Mouse (Mus musculus) kidney, postnatal 0 days (tissue): ENCODE measurements at regions not wholly inside any gene's neighbourhood (a gene's known extent, or its start where the extent isn't known, plus 50 kb on each side); places are given as distances from the start of the nearest gene placed in this dataset.
A peak's percentile ranks its signal among the peaks of the same experiment; 100 is the strongest.

ENCODE experiments used
- ATAC-seq: fragments of 200-750 bp; cut with Nextera tagmentation; replicated peaks from 2 replicates; pipeline ENCODE4 v1.8.0; 2017; ENCODE audit warnings: low read depth, moderate number of reproducible peaks, moderate TSS enrichment, moderate library complexity; ENCODE audit not compliant: low FRiP score
- DNase-seq: peaks from one replicate; pipeline ENCODE4 v3.0.0-alpha.2; 2016; ENCODE audit warnings: low spot score
- H3K27ac ChIP-seq: fragments of 300-500 bp; sonication (generic); 2 replicates; pipeline ENCODE4 v1.5.1; 2014; ENCODE audit warnings: mild to moderate bottlenecking
- H3K27me3 ChIP-seq: fragments of 300-500 bp; sonication (generic); 2 replicates; pipeline ENCODE4 v1.6.1; 2014; ENCODE audit warnings: low read length, mixed read lengths; ENCODE audit not compliant: insufficient read depth
- H3K36me3 ChIP-seq: fragments of 300-500 bp; sonication (generic); 2 replicates; pipeline ENCODE4 v1.6.1; 2014; ENCODE audit warnings: low read length, mixed read lengths; ENCODE audit not compliant: insufficient read depth
- H3K4me1 ChIP-seq: fragments of 300-500 bp; sonication (generic); replicated peaks from 2 replicates; pipeline ENCODE4 v1.6.1; 2014; ENCODE audit warnings: antibody characterized with exemption, low read length, mixed read lengths; ENCODE audit not compliant: insufficient read depth
- H3K4me2 ChIP-seq: fragments of 300-500 bp; sonication (generic); 2 replicates; pipeline ENCODE4 v1.6.1; 2014; ENCODE audit warnings: mild to moderate bottlenecking, low read length, moderate library complexity, mixed read lengths
- H3K4me3 ChIP-seq: fragments of 300-500 bp; sonication (generic); replicated peaks from 2 replicates; pipeline ENCODE4 v1.5.1; 2014; ENCODE audit warnings: low read depth, low read length
- H3K9ac ChIP-seq: fragments of 300-500 bp; sonication (generic); 2 replicates; pipeline ENCODE4 v1.6.1; 2014; ENCODE audit warnings: low read depth, low read length
- H3K9me3 ChIP-seq: fragments of 300-500 bp; sonication (generic); replicated peaks from 2 replicates; pipeline ENCODE4 v1.6.1; 2016; ENCODE audit warnings: low read length, inconsistent platforms, mixed read lengths
- CTCF ChIP-seq: IDR thresholded peaks from 2 replicates; pipeline ENCODE4 v1.5.1; 2016; ENCODE audit warnings: antibody characterized with exemption, low read depth, mild to moderate bottlenecking, moderate library complexity
- WGBS: fragments of 180-500 bp; shearing (Covaris S2); extraction: QIAGEN DNeasy Blood & Tissue Kit; methylation state at CpG from one replicate; pipeline ENCODE4 v1.1.7; 2014; 5-methylcytosine and 5-hydroxymethylcytosine counted together

- no peaks in the 10 kb centered on the region for H3K4me1 ChIP-seq
- ATAC-seq (no peak), DNase-seq (no peak)
- no peaks in the 10 kb centered on the region for H3K36me3 ChIP-seq
- H3K9me3 ChIP-seq, result no peaks in the 10 kb centered on the region
- no peak for TF ChIP-seq CTCF
- H3K27ac ChIP-seq, result no peak overlapping the region
- H3K9ac ChIP-seq, result no peak overlapping the region
- no peak overlapping the region for H3K4me3 ChIP-seq
- 77% methylated on average over 1 of the region's 1 CpGs for WGBS
- H3K27me3 ChIP-seq, result no peaks in the 10 kb centered on the region
- H3K4me2 ChIP-seq, result no peak overlapping the region
Measured at GRCm38 (mm10) chr1:112384015-112384414, 519.3 kb upstream of the Dsel start.

- Histone ChIP-seq H3K4me3 (no peak overlapping the region), H3K9me3 (no peaks in the 10 kb centered on the region), H3K27me3 (no peaks in the 10 kb centered on the region), H3K9ac (no peak overlapping the region), H3K36me3 (no peaks in the 10 kb centered on the region), H3K27ac (no peak overlapping the region), H3K4me2 (no peak overlapping the region), H3K4me1 (no peaks in the 10 kb centered on the region)
- 9% methylated on average over 2 of the region's 2 CpGs for WGBS
- ATAC-seq (peak; percentile 82), DNase-seq (peak; percentile 72)
- peak; percentile 87 for TF ChIP-seq CTCF
Measured at GRCm38 (mm10) chr1:112379651-112380264, 515.0 kb upstream of the Dsel start.

GRCm38 (mm10) chr1:112378660-112379059 lies 513.9 kb upstream of the Dsel start:
- ATAC-seq (0 out of 2 replicates have a peak, but pooled peaks have one; percentile 53), DNase-seq (peak; percentile 68)
- Histone ChIP-seq H3K36me3 (no peaks in the 10 kb centered on the region), H3K9ac (no peak overlapping the region), H3K27me3 (no peaks in the 10 kb centered on the region), H3K4me1 (no peaks in the 10 kb centered on the region), H3K4me2 (no peak overlapping the region), H3K27ac (no peak overlapping the region), H3K9me3 (no peaks in the 10 kb centered on the region), H3K4me3 (no peak overlapping the region)
- WGBS, result 6% methylated on average over 2 of the region's 2 CpGs
- TF ChIP-seq CTCF, result peak; percentile 91

- H3K36me3 ChIP-seq, result no peaks in the 10 kb centered on the region
- 93% methylated on average over 1 of the region's 1 CpGs for WGBS
- no peak overlapping the region for H3K9ac ChIP-seq
- no peak overlapping the region for H3K4me3 ChIP-seq
- TF ChIP-seq CTCF, result no peak
- H3K27me3 ChIP-seq, result no peaks in the 10 kb centered on the region
- no peak overlapping the region for H3K27ac ChIP-seq
- ATAC-seq (no peak), DNase-seq (no peak)
- H3K9me3 ChIP-seq, result no peaks in the 10 kb centered on the region
- no peak overlapping the region for H3K4me2 ChIP-seq
- H3K4me1 ChIP-seq, result no peaks in the 10 kb centered on the region
Measured at GRCm38 (mm10) chr1:112355816-112356215, 491.1 kb upstream of the Dsel start.
